Mouse (Mus musculus) embryonic facial prominence, embryonic 11.5 days (tissue): Measurements from ENCODE around the gene Sirt6. TPM values are rescaled to one million over a fixed set of nuclear protein-coding genes. Genes with fewer than 3 reads are reported as not detected.

ENCODE experiments used
- ATAC-seq: fragments of 200-750 bp; cut with Nextera tagmentation; replicated peaks from 2 replicates; pipeline ENCODE4 v1.8.0; 2017; ENCODE audit warnings: low read depth; ENCODE audit not compliant: insufficient number of reproducible peaks, low FRiP score, low TSS enrichment
- DNase-seq: peaks from one replicate; pipeline ENCODE4 v3.0.0-alpha.2; 2015; ENCODE audit warnings: low spot score
- H3K27ac ChIP-seq: fragments of 300-500 bp; sonication (generic); replicated peaks from 2 replicates; pipeline ENCODE4 v1.5.1; 2014; ENCODE audit warnings: mild to moderate bottlenecking, low read depth, low read length, control low read depth
- H3K27me3 ChIP-seq: fragments of 300-500 bp; sonication (generic); 2 replicates; pipeline ENCODE4 v1.6.1; 2014; ENCODE audit warnings: mild to moderate bottlenecking, low read length, moderate library complexity, mixed read lengths; ENCODE audit not compliant: control insufficient read depth, insufficient read depth
- H3K36me3 ChIP-seq: fragments of 300-500 bp; sonication (generic); replicated peaks from 2 replicates; pipeline ENCODE4 v1.6.1; 2014; ENCODE audit warnings: low read depth, mild to moderate bottlenecking, low read length, moderate library complexity, mixed read lengths; ENCODE audit not compliant: control insufficient read depth, insufficient read depth
- H3K4me1 ChIP-seq: fragments of 300-500 bp; sonication (generic); 2 replicates; pipeline ENCODE4 v1.6.1; 2014; ENCODE audit warnings: low read length, mixed read lengths; ENCODE audit not compliant: control insufficient read depth, insufficient read depth
- H3K4me2 ChIP-seq: fragments of 300-500 bp; sonication (generic); 2 replicates; pipeline ENCODE4 v1.6.1; 2014; ENCODE audit warnings: low read depth, mild to moderate bottlenecking, control low read depth, low read length, moderate library complexity
- H3K4me3 ChIP-seq: fragments of 300-500 bp; sonication (generic); 2 replicates; pipeline ENCODE4 v1.5.1; 2014; ENCODE audit warnings: low read depth, low read length, control low read depth
- H3K9ac ChIP-seq: fragments of 300-500 bp; sonication (generic); replicated peaks from 2 replicates; pipeline ENCODE4 v1.6.1; 2014; ENCODE audit warnings: mild to moderate bottlenecking, control low read depth, low read length
- H3K9me3 ChIP-seq: fragments of 300-500 bp; sonication (generic); replicated peaks from 2 replicates; pipeline ENCODE4 v1.6.1; 2016; ENCODE audit warnings: mild to moderate bottlenecking, low read length, inconsistent platforms, mixed read lengths; ENCODE audit not compliant: control insufficient read depth
- WGBS: fragments of 180-500 bp; shearing (Covaris S2); extraction: QIAGEN DNeasy Blood & Tissue Kit; methylation state at CpG from one replicate; pipeline ENCODE4 v1.1.7; 2014; 5-methylcytosine and 5-hydroxymethylcytosine counted together
- polyA plus RNA-seq: library from polyadenylated mRNA; unstranded; fragments of >200 nt; fragmentation: Nextera tagmentation; extraction: Ambion mirVana; gene quantifications from 2 replicates; pipeline ENCODE4 v1.2.1, GENCODE M21; 2014

The Sirt6 gene
- polyA plus RNA-seq, 1 experiment from 2014 or later, result 37.8 TPM

- Histone ChIP-seq H3K4me2 (no peak overlapping the region), H3K27ac (no peak overlapping the region), H3K27me3 (peaks cover 17% of the 10 kb centered on the region), H3K4me3 (no peak overlapping the region; the same call in 1 of the 2 replicates), H3K9ac (no peak overlapping the region), H3K36me3 (no peaks in the 10 kb centered on the region), H3K4me1 (peaks cover 33% of the 10 kb centered on the region), H3K9me3 (no peaks in the 10 kb centered on the region)
- no peak for ATAC-seq
- DNase-seq, result no peak
- 5% methylated on average over 9 of the region's 9 CpGs for WGBS
Observed at GRCm38 (mm10) chr10:81572975-81573374, 54.6 kb downstream of the Sirt6 start.

- DNase-seq (no peak), ATAC-seq (peak; percentile 3; the same call in 1 of the 2 replicates)
- WGBS, result 1% methylated on average over 9 of the region's 9 CpGs
- H3K36me3 ChIP-seq, result no peaks in the 10 kb centered on the region
- peaks cover 33% of the 10 kb centered on the region for H3K4me1 ChIP-seq
- H3K27me3 ChIP-seq, result peaks cover 17% of the 10 kb centered on the region
- H3K9me3 ChIP-seq, result no peaks in the 10 kb centered on the region
- H3K4me3 ChIP-seq, result peak overlapping the region; percentile 9; the same call in 1 of the 2 replicates
- peak overlapping the region; percentile 68 for H3K27ac ChIP-seq
- peak overlapping the region; percentile 38 for H3K4me2 ChIP-seq
- peak overlapping the region; percentile 14; the same call in 1 of the 2 replicates for H3K9ac ChIP-seq
Observed at GRCm38 (mm10) chr10:81572133-81572671, 55.4 kb downstream of the Sirt6 start.

Other genes starting within 250 kb of the Sirt6 start
- 92.1 and 95.0 TPM in 2 replicates for gene Fzr1, start 249.3 kb downstream of the Sirt6 start, polyA plus RNA-seq
- 45.0 and 52.5 TPM in 2 replicates for gene Dohh, start 243.4 kb downstream of the Sirt6 start, polyA plus RNA-seq
- 2.5 and 4.1 TPM in 2 replicates for gene Gm48551, start 243.3 kb downstream of the Sirt6 start, polyA plus RNA-seq
- 0.63 TPM in 1 of 2 replicates, not detected in the other for gene Gm48552, start 238.8 kb downstream of the Sirt6 start, polyA plus RNA-seq
- 3.4 and 4.1 TPM in 2 replicates for gene Smim24, start 234.7 kb downstream of the Sirt6 start, polyA plus RNA-seq
- gene Nfic, start 172.2 kb downstream of the Sirt6 start, polyA plus RNA-seq, result 13.1 and 16.1 TPM in 2 replicates
- gene Celf5, start 145.1 kb downstream of the Sirt6 start, polyA plus RNA-seq, result 2.5 and 2.7 TPM in 2 replicates
- 31.9 and 44.2 TPM in 2 replicates for gene Ncln, start 131.4 kb downstream of the Sirt6 start, polyA plus RNA-seq
- 0.20 and 0.31 TPM in 2 replicates for gene S1pr4, start 127.7 kb downstream of the Sirt6 start, polyA plus RNA-seq
- gene Gna15, start 103.6 kb downstream of the Sirt6 start, polyA plus RNA-seq, result 0.77 and 0.92 TPM in 2 replicates
- gene Gna11, start 82.6 kb downstream of the Sirt6 start, polyA plus RNA-seq, result 62.0 and 68.6 TPM in 2 replicates
- gene Aes, start 68.3 kb downstream of the Sirt6 start, polyA plus RNA-seq, result 303 and 321 TPM in 2 replicates
- gene Tle2, start 53.2 kb downstream of the Sirt6 start, polyA plus RNA-seq, result 14.1 and 15.3 TPM in 2 replicates
- 7.1 and 10.7 TPM in 2 replicates for gene Tle6, start 26.7 kb downstream of the Sirt6 start, polyA plus RNA-seq
- gene BC025920, start 21.5 kb downstream of the Sirt6 start, polyA plus RNA-seq, result 0.52 and 0.70 TPM in 2 replicates
- gene Ankrd24, start 743 bp upstream of the Sirt6 start, polyA plus RNA-seq, result 3.2 and 4.1 TPM in 2 replicates
- 5.1 and 5.2 TPM in 2 replicates for gene Gm10778, start 21.3 kb upstream of the Sirt6 start, polyA plus RNA-seq
- gene Zfp433, start 77.0 kb upstream of the Sirt6 start, polyA plus RNA-seq, result 18.2 and 19.4 TPM in 2 replicates
- gene Gm3055, start 143.4 kb upstream of the Sirt6 start, polyA plus RNA-seq, result 16.8 and 17.8 TPM in 2 replicates
- gene Gm4767, start 184.4 kb upstream of the Sirt6 start, polyA plus RNA-seq, result 4.0 and 4.4 TPM in 2 replicates
- gene Gm32687, start 236.1 kb upstream of the Sirt6 start, polyA plus RNA-seq, result 11.9 and 12.1 TPM in 2 replicates